8 mouse cellular contexts compared by ENCODE assay signal in genomic region chr19:40894071-40894506, GRCm38 (mm10). TPM values are rescaled to one million over a fixed set of nuclear protein-coding genes. Genes with fewer than 3 reads are reported as not detected.
A peak's percentile ranks its signal among the peaks of the same experiment; 100 is the strongest.
DNase-seq lines count a peak whose midpoint lies in the region; ATAC-seq lines count a peak whose summit lies in the region.

No protein-coding gene starts in this region.

- H3K4me3 ChIP-seq in heart, embryonic 13.5 days: peak overlapping the region; percentile 87
- H3K4me3 ChIP-seq in midbrain, embryonic 10.5 days: peak overlapping the region; percentile 83

- peaks cover 40% of the 10 kb centered on the region for H3K27me3 ChIP-seq in heart, embryonic 13.5 days (replicated peaks)
- H3K27me3 ChIP-seq in midbrain, embryonic 10.5 days (ENCODE audit: low read depth, poor library complexity, severe bottlenecking): peaks cover 49% of the 10 kb centered on the region

- 41% methylated on average over 21 of the region's 21 CpGs for WGBS in heart, embryonic 13.5 days
- 43% methylated on average over 21 of the region's 21 CpGs for WGBS in midbrain, embryonic 10.5 days

- peak overlapping the region; percentile 86 for H3K9ac ChIP-seq in heart, embryonic 13.5 days

- H3K4me2 ChIP-seq in heart, embryonic 13.5 days: peak overlapping the region; percentile 78

- no peaks in the 10 kb centered on the region for H3K4me1 ChIP-seq in heart, embryonic 13.5 days
- peaks cover 6% of the 10 kb centered on the region; the same call in 1 of the 2 replicates for H3K4me1 ChIP-seq in midbrain, embryonic 10.5 days

- H3K9me3 ChIP-seq in heart, embryonic 13.5 days: peaks cover 6% of the 10 kb centered on the region
- no peaks in the 10 kb centered on the region for H3K9me3 ChIP-seq in midbrain, embryonic 10.5 days (replicated peaks)

- H3K36me3 ChIP-seq in heart, embryonic 13.5 days: peaks cover 9% of the 10 kb centered on the region; the same call in 1 of the 2 replicates
- H3K36me3 ChIP-seq in midbrain, embryonic 10.5 days: peaks cover 13% of the 10 kb centered on the region

- no peak for ATAC-seq in heart, embryonic 13.5 days (ENCODE audit: extremely low read depth, insufficient number of reproducible peaks, low FRiP score, low TSS enrichment)

- no peak for DNase-seq in heart, postnatal 4 days
- peak; percentile 62 for DNase-seq in ES-CJ7 (ENCODE audit: low read depth, low spot score)
- DNase-seq in gonadal fat pad, adult 2 months (ENCODE audit: low read depth): peak; percentile 19
- DNase-seq in midbrain, embryonic 10.5 days (ENCODE audit: low spot score): no peak
- no peak for DNase-seq in left cerebral cortex, postnatal 14 days (ENCODE audit: low spot score in 2 of 2)
- no peak for DNase-seq in adrenal gland, adult 18-20 months (ENCODE audit: low spot score in 2 of 2)
- DNase-seq in right cerebral cortex, postnatal 10 days (ENCODE audit: low spot score in 2 of 2): no peak

- intact Hi-C loops in left cerebral cortex, postnatal 14 days (cut with DNase I): loop anchor here (1.0 kb wide), 1 partner anchor 21 kb away; no protein-coding TSS in a partner anchor

- H3K27ac ChIP-seq in heart, embryonic 13.5 days (replicated peaks): peak overlapping the region; percentile 95
- peak overlapping the region; percentile 98 for H3K27ac ChIP-seq in midbrain, embryonic 10.5 days (replicated peaks)

RNA-seq across cellular contexts. Expression of gene Zfp518a, which starts 0.4 kb away (rescaled TPM):
- polyA plus RNA-seq in heart, embryonic 13.5 days (2015; fragmentation: Nextera tagmentation; extraction: Ambion mirVana): 6.1 and 6.3 TPM in 2 replicates
- total RNA-seq in heart, postnatal 4 days (2021): 10 to 100 TPM in 1 of 2 experiments, 1 to 10 TPM in 1; 9.6 to 10.9 TPM
- polyA plus RNA-seq in gonadal fat pad, adult 2 months (2012; rRNA removed): 2.0 TPM in 2 replicates
- 12.0 and 12.3 TPM in 2 replicates for polyA plus RNA-seq in midbrain, embryonic 10.5 days (2016; fragmentation: Nextera tagmentation; extraction: Ambion mirVana)
- 1 to 10 TPM; 8.3 to 9.1 TPM for total RNA-seq in left cerebral cortex, postnatal 14 days (2021)
- 10 to 100 TPM in 1 of 2 experiments, 1 to 10 TPM in 1; 8.2 to 10.9 TPM for total RNA-seq in adrenal gland, adult 18-20 months (2021)

Comparison
In these comparisons a context has a peak if more than half of its experiments do, and no peak if none do; other contexts are left out.
1. DNase-seq: peak in ES-CJ7 (single experiment) and gonadal fat pad, adult 2 months (single experiment); none in heart, postnatal 4 days (single experiment), midbrain, embryonic 10.5 days (single experiment), left cerebral cortex, postnatal 14 days (0 of 2), adrenal gland, adult 18-20 months (0 of 2) and right cerebral cortex, postnatal 10 days (0 of 2).